Mouse (Mus musculus): Measurements from ENCODE around the gene Exosc1.

Gene Exosc1

GRCm38 (mm10) chr19:41874356-41874755 is 58.9 kb downstream of the Exosc1 start:
- DNase-seq (ENCODE audit: low spot score), result no peak

Data from MN1 (cell line).